Mouse (Mus musculus) heart, embryonic 11.5 days (tissue): Measurements from ENCODE around the gene Ccdc181. TPM values are rescaled to one million over a fixed set of nuclear protein-coding genes. Genes with fewer than 3 reads are reported as not detected.

Source experiments
- ATAC-seq: fragments of 200-750 bp; cut with Nextera tagmentation; replicated peaks from 2 replicates; pipeline ENCODE4 v1.8.0; 2017; ENCODE audit warnings: moderate library complexity; ENCODE audit not compliant: insufficient number of reproducible peaks, low FRiP score, low TSS enrichment
- H3K27ac ChIP-seq: fragments of 300-500 bp; sonication (generic); 2 replicates; pipeline ENCODE4 v1.5.1; 2014; ENCODE audit warnings: mild to moderate bottlenecking, low read depth, low read length
- H3K27me3 ChIP-seq: fragments of 300-500 bp; sonication (generic); 2 replicates; pipeline ENCODE4 v1.6.1; 2014; ENCODE audit warnings: mild to moderate bottlenecking, low read length, mixed read lengths; ENCODE audit not compliant: control insufficient read depth, insufficient read depth
- H3K36me3 ChIP-seq: fragments of 300-500 bp; sonication (generic); 2 replicates; pipeline ENCODE4 v1.6.1; 2014; ENCODE audit warnings: mild to moderate bottlenecking, low read length, moderate library complexity, mixed read lengths; ENCODE audit not compliant: control insufficient read depth, insufficient read depth
- H3K4me1 ChIP-seq: fragments of 300-500 bp; sonication (generic); 2 replicates; pipeline ENCODE4 v1.6.1; 2014; ENCODE audit warnings: low read length; ENCODE audit not compliant: control insufficient read depth, insufficient read depth
- H3K4me2 ChIP-seq: fragments of 300-500 bp; sonication (generic); 2 replicates; pipeline ENCODE4 v1.6.1; 2014; ENCODE audit warnings: mild to moderate bottlenecking, moderate library complexity
- H3K4me3 ChIP-seq: fragments of 300-500 bp; sonication (generic); 2 replicates; pipeline ENCODE4 v1.5.1; 2014; ENCODE audit warnings: low read depth, low read length
- H3K9ac ChIP-seq: fragments of 300-500 bp; sonication (generic); 2 replicates; pipeline ENCODE4 v1.6.1; 2014; ENCODE audit warnings: mild to moderate bottlenecking, low read depth, low read length, moderate library complexity
- H3K9me3 ChIP-seq: fragments of 300-500 bp; sonication (generic); replicated peaks from 2 replicates; pipeline ENCODE4 v1.6.1; 2016; ENCODE audit warnings: low read length; ENCODE audit not compliant: control insufficient read depth
- WGBS: fragments of 180-500 bp; shearing (Covaris S2); extraction: QIAGEN DNeasy Blood & Tissue Kit; methylation state at CpG from one replicate; pipeline ENCODE4 v1.1.7; 2014; ENCODE audit not compliant: insufficient replicate concordance; 5-methylcytosine and 5-hydroxymethylcytosine counted together
- polyA plus RNA-seq: library from polyadenylated mRNA; unstranded; fragments of >200 nt; fragmentation: Nextera tagmentation; extraction: Ambion mirVana; gene quantifications from 2 replicates; pipeline ENCODE4 v1.2.1, GENCODE M21; 2014

Ccdc181 gene
- polyA plus RNA-seq, 1 experiment from 2014 or later = 8.4 TPM

DNA sequence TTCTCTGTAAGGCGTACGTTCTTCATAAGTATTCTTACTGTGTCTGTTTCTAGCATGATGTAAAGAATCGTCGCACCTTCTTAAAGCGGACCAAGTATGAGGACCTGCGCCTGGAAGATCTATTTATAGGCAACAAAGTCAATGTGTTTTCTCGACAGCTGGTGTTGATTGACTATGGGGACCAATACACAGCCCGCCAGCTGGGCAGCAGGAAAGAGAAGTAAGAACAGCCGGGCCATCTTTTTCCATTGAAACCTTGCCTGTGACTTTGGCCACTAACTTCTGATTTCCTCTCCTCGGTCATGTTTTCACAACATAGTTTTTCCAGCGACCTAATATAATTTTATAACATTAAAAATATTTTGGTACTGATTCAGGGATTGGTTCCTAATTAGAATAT is 57.2 kb downstream of the Ccdc181 start:
- no peak for ATAC-seq
- 62% methylated on average over 11 of the region's 11 CpGs for WGBS
- Histone ChIP-seq H3K27ac (no peak overlapping the region), H3K36me3 (peaks cover 5% of the 10 kb centered on the region; the same call in 1 of the 2 replicates), H3K4me1 (no peaks in the 10 kb centered on the region; the same call in 1 of the 2 replicates), H3K27me3 (no peaks in the 10 kb centered on the region), H3K4me3 (no peak overlapping the region), H3K9me3 (no peaks in the 10 kb centered on the region), H3K4me2 (no peak overlapping the region), H3K9ac (no peak overlapping the region)

DNA sequence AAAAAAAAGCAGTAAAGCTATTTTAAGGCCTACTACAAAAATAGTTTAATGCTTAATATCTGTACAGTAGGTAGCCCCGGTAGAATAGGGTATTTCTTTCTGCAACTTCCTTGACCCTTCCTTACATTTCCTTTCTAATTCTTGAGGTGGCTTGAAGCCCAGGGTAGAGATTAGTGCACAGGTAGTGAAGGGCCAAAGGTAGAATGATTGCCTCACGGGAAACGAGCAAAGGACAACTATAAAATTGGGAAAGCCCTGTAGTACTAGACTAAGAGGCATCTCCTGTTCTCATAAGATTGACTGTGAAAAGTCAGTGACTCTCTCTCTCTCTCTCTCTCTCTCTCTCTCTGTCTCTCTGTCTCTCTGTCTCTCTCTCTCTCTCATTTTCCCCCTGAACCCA is 60.0 kb downstream of the Ccdc181 start:
- Histone ChIP-seq H3K4me3 (no peak overlapping the region), H3K27ac (no peak overlapping the region), H3K4me1 (no peaks in the 10 kb centered on the region; the same call in 1 of the 2 replicates), H3K4me2 (no peak overlapping the region), H3K9me3 (no peaks in the 10 kb centered on the region), H3K9ac (no peak overlapping the region), H3K27me3 (no peaks in the 10 kb centered on the region), H3K36me3 (peaks cover 3% of the 10 kb centered on the region; the same call in 1 of the 2 replicates)
- no peak for ATAC-seq
- 88% methylated on average over 3 of the region's 3 CpGs for WGBS

DNA sequence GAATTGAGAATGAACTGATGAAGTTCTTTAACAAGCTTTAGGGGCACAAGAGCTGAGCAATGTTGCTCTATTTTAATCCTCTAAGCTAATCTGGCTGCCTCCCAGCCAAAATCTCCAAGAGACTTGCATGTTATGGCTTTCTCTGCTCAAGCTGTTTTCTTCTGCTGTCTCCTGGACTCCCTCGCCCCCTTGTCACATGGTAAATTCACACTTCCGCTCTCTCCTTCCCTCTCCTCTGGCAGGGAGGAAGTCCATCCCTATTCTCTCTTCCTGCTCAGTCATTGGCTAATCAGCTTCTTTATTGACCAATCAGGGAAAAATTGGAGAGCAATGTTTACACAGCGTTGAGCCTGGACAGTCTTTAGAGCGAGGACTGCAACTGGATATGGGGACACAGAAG is 60.5 kb downstream of the Ccdc181 start:
- no peaks in the 10 kb centered on the region for H3K9me3 ChIP-seq
- 76% methylated on average over 4 of the region's 4 CpGs for WGBS

More for the DNA sequence above, 60.5 kb downstream of the Ccdc181 start:
- ATAC-seq = no peak
- Histone ChIP-seq H3K9ac (no peak overlapping the region), H3K4me1 (no peaks in the 10 kb centered on the region; the same call in 1 of the 2 replicates), H3K36me3 (peaks cover 3% of the 10 kb centered on the region; the same call in 1 of the 2 replicates), H3K27ac (no peak overlapping the region), H3K27me3 (no peaks in the 10 kb centered on the region), H3K4me3 (no peak overlapping the region), H3K4me2 (no peak overlapping the region)

Other genes starting within 250 kb of the Ccdc181 start
- 0.09 TPM in 1 of 2 replicates, not detected in the other for gene Sele, start 227.4 kb upstream of the Ccdc181 start, polyA plus RNA-seq
- 0.14 TPM in 1 of 2 replicates, not detected in the other for gene Sell, start 213.6 kb upstream of the Ccdc181 start, polyA plus RNA-seq
- gene Selp, start 160.3 kb upstream of the Ccdc181 start, polyA plus RNA-seq = 0.19 and 0.21 TPM in 2 replicates
- gene F5, start 123.7 kb upstream of the Ccdc181 start, polyA plus RNA-seq = 0.70 and 1.1 TPM in 2 replicates
- gene Slc19a2, start 26.5 kb upstream of the Ccdc181 start, polyA plus RNA-seq = 8.9 TPM in 2 replicates
- 22.0 and 22.2 TPM in 2 replicates for gene Nme7, start 28.5 kb downstream of the Ccdc181 start, polyA plus RNA-seq
- 25.8 and 30.1 TPM in 2 replicates for gene Blzf1, start 31.9 kb downstream of the Ccdc181 start, polyA plus RNA-seq
- 235 and 350 TPM in 2 replicates for gene Atp1b1, start 182.8 kb downstream of the Ccdc181 start, polyA plus RNA-seq